Mouse (Mus musculus) MEL (cell line): Measurements from ENCODE around the gene Tnfsf12. TPM values are rescaled to one million over a fixed set of nuclear protein-coding genes. Genes with fewer than 3 reads are reported as not detected.

Experiments
- DNase-seq: peaks from one replicate; pipeline ENCODE4 v3.0.0; 2011; ENCODE audit warnings: low read depth, low spot score
- H3K27ac ChIP-seq: 2 replicates; pipeline ENCODE4 v1.5.1; 2012; ENCODE audit warnings: low read depth, mild to moderate bottlenecking, control low read depth, low read length, moderate library complexity; ENCODE audit not compliant: control insufficient read depth
- H3K27me3 ChIP-seq, 2 experiments: fragments of 150-350 bp in 1 of 2; sonication (generic) in 1 of 2; 2 replicates each; pipeline ENCODE4 v1.6.1; 2012; ENCODE audit warnings: low read length in 2 of 2, mild to moderate bottlenecking in 2 of 2, improper control_type of control experiment in 1 of 2, moderate library complexity in 1 of 2; ENCODE audit not compliant: insufficient read depth in 2 of 2, control insufficient read depth in 1 of 2
- H3K36me3 ChIP-seq, 2 experiments: 2 replicates each; pipeline ENCODE4 v1.6.1; 2012 to 2014; ENCODE audit warnings: low read length in 2 of 2, improper control_type of control experiment in 1 of 2, inconsistent platforms in 1 of 2, mild to moderate bottlenecking in 1 of 2; ENCODE audit not compliant: insufficient read depth in 2 of 2, control insufficient read depth in 1 of 2
- H3K4me1 ChIP-seq, 2 experiments: fragments of 150-350 bp in 1 of 2; sonication (generic) in 1 of 2; 2 replicates each; pipeline ENCODE4 v1.6.1; 2012; ENCODE audit warnings: low read length in 2 of 2, improper control_type of control experiment in 1 of 2, mild to moderate bottlenecking in 1 of 2; ENCODE audit not compliant: insufficient read depth in 2 of 2, control insufficient read depth in 1 of 2
- H3K4me3 ChIP-seq, 2 experiments: fragments of 150-350 bp in 1 of 2; sonication (generic) in 1 of 2; 2 replicates each; pipeline ENCODE4 v1.5.1; 2012; ENCODE audit warnings: low read depth in 2 of 2, low read length in 2 of 2, mild to moderate bottlenecking in 2 of 2, moderate library complexity in 2 of 2, control low read depth in 1 of 2, improper control_type of control experiment in 1 of 2; ENCODE audit not compliant: control insufficient read depth in 1 of 2, insufficient read depth in 1 of 2
- H3K79me2 ChIP-seq: 2 replicates; pipeline ENCODE4 v1.6.1; 2012; ENCODE audit warnings: mild to moderate bottlenecking, low read length, moderate library complexity; ENCODE audit not compliant: control insufficient read depth, poor library complexity, insufficient read depth
- H3K9ac ChIP-seq: 2 replicates; pipeline ENCODE4 v1.6.1; 2012; ENCODE audit warnings: low read depth, mild to moderate bottlenecking, control low read depth, low read length, moderate library complexity; ENCODE audit not compliant: control insufficient read depth, poor library complexity, severe bottlenecking
- H3K9me3 ChIP-seq: fragments of 150-350 bp; sonication (generic); replicated peaks from 2 replicates; pipeline ENCODE4 v1.6.1; 2012; ENCODE audit warnings: mild to moderate bottlenecking, low read length, improper control_type of control experiment, moderate library complexity; ENCODE audit not compliant: insufficient read depth
- BHLHE40 ChIP-seq: IDR thresholded peaks from 2 replicates; pipeline ENCODE4 v1.6.1; 2012; ENCODE audit warnings: low read depth, mild to moderate bottlenecking, inconsistent platforms, low read length, improper control_type of control experiment, borderline replicate concordance
- CHD1 ChIP-seq: IDR thresholded peaks from 2 replicates; pipeline ENCODE4 v1.6.1; 2012; ENCODE audit warnings: low read depth, mild to moderate bottlenecking, inconsistent platforms, low read length, improper control_type of control experiment
- CHD2 ChIP-seq: IDR thresholded peaks from 2 replicates; pipeline ENCODE4 v1.6.1; 2011; ENCODE audit warnings: low read length, improper control_type of control experiment
- CTCF ChIP-seq, 3 experiments: IDR thresholded peaks in 2 of 3; conservative IDR thresholded peaks in 1 of 3; 2 replicates each; pipeline ENCODE4 v1.5.1; 2011 to 2012; ENCODE audit warnings: low read length in 3 of 3, low read depth in 2 of 3, mild to moderate bottlenecking in 2 of 3, improper control_type of control experiment in 1 of 3, inconsistent platforms in 1 of 3, mixed read lengths in 1 of 3, moderate library complexity in 1 of 3; ENCODE audit not compliant: control insufficient read depth in 1 of 3, insufficient read depth in 1 of 3, poor library complexity in 1 of 3, severe bottlenecking in 1 of 3
- E2F4 ChIP-seq: IDR thresholded peaks from 2 replicates; pipeline ENCODE4 v1.6.1; 2011; ENCODE audit warnings: low read depth, low read length, improper control_type of control experiment, borderline replicate concordance
- ELF1 ChIP-seq: IDR thresholded peaks from 2 replicates; pipeline ENCODE4 v1.6.1; 2014; ENCODE audit warnings: low read depth, mild to moderate bottlenecking, inconsistent platforms, low read length, improper control_type of control experiment, moderate library complexity
- EP300 ChIP-seq, 2 experiments: IDR thresholded peaks; 2 replicates each; pipeline ENCODE4 v1.6.1; 2011; ENCODE audit warnings: improper control_type of control experiment in 2 of 2, low read length in 2 of 2, low read depth in 1 of 2, mild to moderate bottlenecking in 1 of 2
- ETS1 ChIP-seq: IDR thresholded peaks from 2 replicates; pipeline ENCODE4 v1.6.1; 2012; ENCODE audit warnings: low read depth, mild to moderate bottlenecking, inconsistent platforms, low read length, improper control_type of control experiment, moderate library complexity
- GABPA ChIP-seq: IDR thresholded peaks from 2 replicates; pipeline ENCODE4 v1.6.1; 2012; ENCODE audit warnings: low read depth, mild to moderate bottlenecking, inconsistent platforms, low read length, improper control_type of control experiment, moderate library complexity
- HCFC1 ChIP-seq: IDR thresholded peaks from 2 replicates; pipeline ENCODE4 v1.6.1; 2012; ENCODE audit warnings: low read depth, mild to moderate bottlenecking, inconsistent platforms, low read length, improper control_type of control experiment, moderate library complexity
- KAT2A ChIP-seq: conservative IDR thresholded peaks from 2 replicates; pipeline ENCODE4 v1.6.1; 2012; ENCODE audit warnings: low read depth, low read length, improper control_type of control experiment, inconsistent platforms
- MAFK ChIP-seq: IDR thresholded peaks from 2 replicates; pipeline ENCODE4 v1.6.1; 2011; ENCODE audit warnings: low read depth, mild to moderate bottlenecking, low read length, improper control_type of control experiment, borderline replicate concordance
- MAX ChIP-seq: IDR thresholded peaks from 2 replicates; pipeline ENCODE4 v1.6.1; 2011; ENCODE audit warnings: low read length, improper control_type of control experiment
- MAZ ChIP-seq: IDR thresholded peaks from 2 replicates; pipeline ENCODE4 v1.6.1; 2012; ENCODE audit warnings: low read depth, mild to moderate bottlenecking, inconsistent platforms, low read length, improper control_type of control experiment
- MEF2A ChIP-seq: IDR thresholded peaks from 2 replicates; pipeline ENCODE4 v1.6.1; 2014; ENCODE audit warnings: low read depth, mild to moderate bottlenecking, inconsistent platforms, low read length, improper control_type of control experiment; ENCODE audit not compliant: poor library complexity, insufficient replicate concordance, severe bottlenecking; ENCODE audit errors: extremely low read depth
- MXI1 ChIP-seq: IDR thresholded peaks from 2 replicates; pipeline ENCODE4 v1.6.1; 2011; ENCODE audit warnings: mild to moderate bottlenecking, low read depth, low read length, improper control_type of control experiment
- MYB ChIP-seq: IDR thresholded peaks from 2 replicates; pipeline ENCODE4 v1.6.1; 2011; ENCODE audit warnings: mild to moderate bottlenecking, low read depth, low read length, improper control_type of control experiment
- MYC ChIP-seq: IDR thresholded peaks from 2 replicates; pipeline ENCODE4 v1.6.1; 2011; ENCODE audit warnings: low read depth, mild to moderate bottlenecking, low read length, improper control_type of control experiment, moderate library complexity
- NELFE ChIP-seq: IDR thresholded peaks from 2 replicates; pipeline ENCODE4 v1.6.1; 2011; ENCODE audit warnings: low read depth, low read length, improper control_type of control experiment
- NRF1 ChIP-seq: IDR thresholded peaks from 2 replicates; pipeline ENCODE4 v1.6.1; 2014; ENCODE audit warnings: low read depth, mild to moderate bottlenecking, inconsistent platforms, low read length, improper control_type of control experiment, moderate library complexity; ENCODE audit not compliant: poor library complexity, insufficient read depth, severe bottlenecking
- POLR2AphosphoS2 ChIP-seq: IDR thresholded peaks from 2 replicates; pipeline ENCODE4 v1.6.1; 2011; ENCODE audit warnings: low read length, improper control_type of control experiment
- POLR2AphosphoS5 ChIP-seq: IDR thresholded peaks from 2 replicates; pipeline ENCODE4 v1.6.1; 2012; ENCODE audit warnings: low read depth, borderline replicate concordance, mild to moderate bottlenecking, inconsistent platforms, low read length, moderate library complexity, mixed read lengths
- RAD21 ChIP-seq: IDR thresholded peaks from 2 replicates; pipeline ENCODE4 v1.6.1; 2011; ENCODE audit warnings: mild to moderate bottlenecking, low read depth, low read length, improper control_type of control experiment
- RCOR1 ChIP-seq: IDR thresholded peaks from 2 replicates; pipeline ENCODE4 v1.6.1; 2012; ENCODE audit warnings: low read depth, mild to moderate bottlenecking, inconsistent platforms, low read length, improper control_type of control experiment
- SIN3A ChIP-seq: IDR thresholded peaks from 2 replicates; pipeline ENCODE4 v1.6.1; 2012; ENCODE audit warnings: low read length, improper control_type of control experiment, inconsistent platforms
- SMC3 ChIP-seq: IDR thresholded peaks from 2 replicates; pipeline ENCODE4 v1.6.1; 2011; ENCODE audit warnings: low read depth, low read length, improper control_type of control experiment
- TBP ChIP-seq: IDR thresholded peaks from 2 replicates; pipeline ENCODE4 v1.8.0; 2011; ENCODE audit warnings: low read depth, low read length, improper control_type of control experiment
- TCF12 ChIP-seq: IDR thresholded peaks from 2 replicates; pipeline ENCODE4 v1.6.1; 2014; ENCODE audit warnings: low read depth, mild to moderate bottlenecking, inconsistent platforms, low read length, improper control_type of control experiment, moderate library complexity
- UBTF ChIP-seq: IDR thresholded peaks from 2 replicates; pipeline ENCODE4 v1.6.1; 2012; ENCODE audit warnings: low read depth, mild to moderate bottlenecking, inconsistent platforms, low read length, improper control_type of control experiment, moderate library complexity, borderline replicate concordance; ENCODE audit not compliant: insufficient read depth
- USF1 ChIP-seq: IDR thresholded peaks from 2 replicates; pipeline ENCODE4 v1.6.1; 2014; ENCODE audit warnings: low read depth, mild to moderate bottlenecking, inconsistent platforms, low read length, improper control_type of control experiment, moderate library complexity
- USF2 ChIP-seq, 2 experiments: IDR thresholded peaks; 2 replicates each; pipeline ENCODE4 v1.6.1; 2011 to 2012; ENCODE audit warnings: improper control_type of control experiment in 2 of 2, low read length in 2 of 2, borderline replicate concordance in 1 of 2, inconsistent platforms in 1 of 2, low read depth in 1 of 2, mild to moderate bottlenecking in 1 of 2; ENCODE audit not compliant: insufficient read depth in 1 of 2
- ZC3H11A ChIP-seq: IDR thresholded peaks from 2 replicates; pipeline ENCODE4 v1.6.1; 2012; ENCODE audit warnings: low read depth, mild to moderate bottlenecking, inconsistent platforms, low read length, improper control_type of control experiment
- ZKSCAN1 ChIP-seq: IDR thresholded peaks from 2 replicates; pipeline ENCODE4 v1.6.1; 2012; ENCODE audit warnings: low read depth, mild to moderate bottlenecking, inconsistent platforms, low read length, improper control_type of control experiment, moderate library complexity
- ZMIZ1 ChIP-seq: IDR thresholded peaks from 2 replicates; pipeline ENCODE4 v1.6.1; 2012; ENCODE audit warnings: low read depth, mild to moderate bottlenecking, inconsistent platforms, low read length, improper control_type of control experiment, moderate library complexity
- polyA plus RNA-seq, 2 experiments: library from polyadenylated mRNA; stranded (reverse) in 1 of 2; unstranded in 1 of 2; fragments of >175 nt in 1 of 2; fragments of >200 nt in 1 of 2; gene quantifications; 2 replicates each; pipeline versions ENCODE4 v1.2.1 to v1.2.4; 2012; ENCODE audit warnings: low replicate concordance in 2 of 2, low read depth in 1 of 2; ENCODE audit not compliant: insufficient read length in 2 of 2, insufficient read depth in 1 of 2, missing spikeins in 1 of 2
- total RNA-seq: library from RNA; depleted of rRNA; stranded (reverse); fragments of 300-350 nt; gene quantifications from 2 replicates; pipeline ENCODE4 v1.2.3, GENCODE M21; 2012

Gene Tnfsf12
- total and polyA plus RNA-seq, 3 experiments, result 0.10 TPM; not detected in 2

DNA sequence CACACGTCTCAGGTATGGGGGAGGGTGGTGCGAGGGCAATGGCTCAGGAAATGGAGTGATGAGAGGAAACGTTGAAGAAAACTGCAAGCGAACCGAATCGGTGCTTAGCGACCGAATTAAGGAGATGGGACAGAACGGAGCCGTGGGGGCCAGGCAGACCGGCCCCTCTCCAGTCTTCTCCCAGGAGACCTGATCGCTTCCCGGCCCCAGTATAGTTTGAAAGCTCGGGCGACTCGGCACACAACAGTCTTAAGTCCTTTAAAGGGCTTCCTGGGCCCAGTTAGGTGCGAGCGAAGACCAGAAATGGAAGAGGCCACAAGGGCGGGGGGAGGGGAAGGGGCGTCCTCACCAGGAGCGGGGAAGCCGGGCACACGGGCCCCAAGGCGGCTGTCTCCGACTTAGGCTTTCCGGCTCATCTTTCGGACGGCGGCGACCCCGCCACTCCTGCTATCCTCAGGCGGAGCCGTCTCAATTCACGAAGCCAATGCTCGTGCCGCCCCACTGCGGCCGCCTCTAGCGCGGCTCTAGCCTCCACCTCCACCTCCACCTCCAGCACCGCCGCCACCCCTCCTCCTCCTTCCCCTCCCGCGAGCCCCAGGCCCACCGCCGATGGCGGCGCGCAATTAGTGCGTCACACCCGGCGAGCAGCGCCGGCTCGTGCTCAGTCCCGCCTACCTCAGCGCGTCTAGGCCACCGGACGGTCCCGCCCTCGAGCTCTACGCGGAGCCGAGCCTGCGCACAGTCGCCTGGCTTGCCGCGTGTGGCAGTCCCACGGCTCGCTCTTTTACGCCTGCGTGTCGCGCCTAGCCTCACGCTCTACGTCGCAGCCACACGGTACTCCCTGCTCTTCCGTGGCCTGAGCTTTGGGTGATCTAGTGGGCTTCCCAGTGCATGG is 14.1 kb downstream of the Tnfsf12 start, which contains the start of gene Senp3:
TSS of gene Senp3 (minus strand) at position 771 of the 895 bp plus-strand sequence.
- Histone ChIP-seq H3K79me2 (peaks cover 24% of the 10 kb centered on the region), H3K36me3 (peaks cover 18 to 19% of the 10 kb centered on the region in 2 experiments), H3K4me3 (peak within 1 kb of the TSS; percentile 81 to 92), H3K27me3 (no peaks in the 10 kb centered on the region), H3K4me1 (peaks cover 6 to 12% of the 10 kb centered on the region in 2 experiments; a peak in 3 of 4 replicates), H3K9ac (peak within 1 kb of the TSS; percentile 91), H3K27ac (peak within 1 kb of the TSS; percentile 84), H3K9me3 (no peaks in the 10 kb centered on the region)
- DNase-seq, result peak; percentile 99
- peak; percentile 96; the same call in 1 of the 2 replicates for TF ChIP-seq MAZ
- TF ChIP-seq TCF12, result peak; percentile 72
- TF ChIP-seq KAT2A, result peak; percentile 71; the same call in 1 of the 2 replicates
- TF ChIP-seq TBP, result peak; percentile 50
- no peak for TF ChIP-seq POLR2AphosphoS5
- TF ChIP-seq EP300 (IDR thresholded peaks at IDR 0.05; ENCODE audit: low read depth in 1 of 2, low read length in 2 of 2), result no peak
- TF ChIP-seq RCOR1, result no peak
- no peak for TF ChIP-seq ZC3H11A
- TF ChIP-seq CHD2, result no peak; the same call in 1 of the 2 replicates
- TF ChIP-seq ZMIZ1, result peak; percentile 95
- TF ChIP-seq MYB, result no peak
- peak; percentile 92 for TF ChIP-seq HCFC1
- no peak for TF ChIP-seq CHD1
- peak; percentile 79 for TF ChIP-seq ELF1
- peak; percentile 97 for TF ChIP-seq MXI1
- peak; percentile 94; the same call in 1 of the 2 replicates for TF ChIP-seq POLR2AphosphoS2
- peak; percentile 65 for TF ChIP-seq BHLHE40
- TF ChIP-seq MAX, result peak; percentile 93
- TF ChIP-seq E2F4, result no peak
- TF ChIP-seq NRF1, result peak; percentile 98
- no peak for TF ChIP-seq MAFK
- TF ChIP-seq SIN3A, result peak; percentile 95
- TF ChIP-seq USF1, result peak; percentile 64
- TF ChIP-seq ETS1, result peak; percentile 43; the same call in 1 of the 2 replicates
- no peak for TF ChIP-seq ZKSCAN1
- TF ChIP-seq UBTF, result peak; percentile 90; the same call in 1 of the 2 replicates
- no peak for TF ChIP-seq USF2 (IDR thresholded peaks at IDR 0.05; ENCODE audit: borderline replicate concordance in 1 of 2, insufficient read depth in 1 of 2, low read depth in 1 of 2, low read length in 2 of 2)
- TF ChIP-seq MYC, result peak; percentile 93
- TF ChIP-seq GABPA, result no peak
- no peak for TF ChIP-seq RAD21
- TF ChIP-seq CTCF (IDR thresholded peaks at IDR 0.05 in 2 of 3, conservative IDR thresholded peaks at IDR 0.05 in 1 of 3; ENCODE audit: control insufficient read depth in 1 of 3, insufficient read depth in 1 of 3, low read depth in 2 of 3, low read length in 3 of 3, poor library complexity in 1 of 3, severe bottlenecking in 1 of 3), result no peak
- TF ChIP-seq SMC3, result 0 out of 2 replicates have a peak, but pooled peaks have one; percentile 13
- peak; percentile 97 for TF ChIP-seq NELFE
- TF ChIP-seq MEF2A, result peak; percentile 51; the same call in 1 of the 2 replicates
